Mouse (Mus musculus) brain, embryonic 14.5 days (tissue): Measurements from ENCODE around the gene Pkn1.

Experiments
- CTCF ChIP-seq: fragments of 200-500 bp; IDR thresholded peaks from 2 replicates; pipeline ENCODE4 v1.5.1; 2012; ENCODE audit warnings: inconsistent platforms, mild to moderate bottlenecking, moderate library complexity, borderline replicate concordance; ENCODE audit not compliant: insufficient read depth, insufficient read length; ENCODE audit errors: extremely low read depth
- POLR2A ChIP-seq: fragments of 200-500 bp; IDR thresholded peaks from 2 replicates; pipeline ENCODE4 v1.6.1; 2012; ENCODE audit warnings: mild to moderate bottlenecking, inconsistent platforms, borderline replicate concordance; ENCODE audit not compliant: poor library complexity, insufficient read depth, insufficient read length, severe bottlenecking; ENCODE audit errors: extremely low read depth

- no peak for TF ChIP-seq CTCF
- no peak for TF ChIP-seq POLR2A
Observed at GRCm38 (mm10) chr8:83625676-83626299, 73.2 kb downstream of the Pkn1 start.
